Mouse (Mus musculus) heart, postnatal 25 days (tissue): ENCODE data around the gene Card19. TPM values are rescaled to one million over a fixed set of nuclear protein-coding genes. Genes with fewer than 3 reads are reported as not detected.
A peak's percentile ranks its signal among the peaks of the same experiment; 100 is the strongest.

ENCODE experiments used
- DNase-seq: peaks from one replicate; pipeline ENCODE4 v3.0.0; 2022; ENCODE audit warnings: low spot score
- intact Hi-C: fragments of 180-260 bp; cut with DNase I; formaldehyde crosslinking; loops from one replicate; pipeline ENCODE4 v1.15.1; 2025
- total RNA-seq, 2 experiments: library from RNA; stranded (reverse); gene quantifications; 2 replicates each; pipeline ENCODE4 v1.2.3; 2021

Card19 gene
- total RNA-seq, 2 experiments from 2014 or later, result 152 to 154 TPM

GRCm38 (mm10) chr13:49180691-49181090 lies 35.1 kb downstream of the Card19 start:
- DNase-seq, result no peak

GRCm38 (mm10) chr13:49180274-49180673 lies 35.6 kb downstream of the Card19 start:
- DNase-seq, result no peak
- intact Hi-C loops, result no loop called here

More at GRCm38 (mm10) chr13:49180691-49181090, 35.1 kb downstream of the Card19 start:
- intact Hi-C loops, result no loop called here

DNA sequence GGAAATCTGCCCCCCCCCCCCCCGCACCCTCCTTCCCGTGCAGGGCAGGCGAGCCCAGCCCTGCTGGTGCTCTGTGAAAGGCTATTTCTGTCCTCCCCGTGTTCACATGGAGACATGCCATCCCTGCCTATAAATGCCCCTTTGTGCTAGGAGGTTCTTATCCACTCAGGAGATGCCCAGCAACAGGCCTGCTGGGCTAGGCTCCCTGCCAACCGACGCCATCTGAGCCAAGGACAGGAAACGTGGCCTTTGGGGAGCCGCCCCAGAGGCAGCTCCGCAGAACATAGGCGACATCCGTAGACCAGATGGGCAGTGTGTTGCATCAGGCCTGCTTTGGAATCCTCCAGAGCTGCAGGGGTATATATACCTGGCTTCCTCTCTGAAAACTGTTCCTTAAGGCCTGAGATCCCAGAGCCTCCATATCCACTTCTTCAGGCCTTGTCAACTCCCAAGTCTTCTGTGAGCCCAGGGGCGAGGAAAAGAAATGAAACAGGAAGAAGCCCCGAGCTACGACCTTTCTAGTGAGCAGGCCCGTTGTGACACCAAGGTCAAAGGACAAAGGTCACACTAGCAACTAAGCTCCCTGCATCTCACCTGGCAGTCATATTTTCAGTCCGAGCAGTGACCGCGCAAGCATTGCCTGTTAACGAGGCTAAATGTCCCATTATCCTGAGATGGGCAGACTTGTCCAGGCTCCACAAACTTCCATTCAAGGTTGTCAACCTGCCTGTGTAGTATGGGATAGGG lies 36.8 kb downstream of the Card19 start:
- peak; percentile 61 for DNase-seq
- intact Hi-C loops, result no loop called here

DNA sequence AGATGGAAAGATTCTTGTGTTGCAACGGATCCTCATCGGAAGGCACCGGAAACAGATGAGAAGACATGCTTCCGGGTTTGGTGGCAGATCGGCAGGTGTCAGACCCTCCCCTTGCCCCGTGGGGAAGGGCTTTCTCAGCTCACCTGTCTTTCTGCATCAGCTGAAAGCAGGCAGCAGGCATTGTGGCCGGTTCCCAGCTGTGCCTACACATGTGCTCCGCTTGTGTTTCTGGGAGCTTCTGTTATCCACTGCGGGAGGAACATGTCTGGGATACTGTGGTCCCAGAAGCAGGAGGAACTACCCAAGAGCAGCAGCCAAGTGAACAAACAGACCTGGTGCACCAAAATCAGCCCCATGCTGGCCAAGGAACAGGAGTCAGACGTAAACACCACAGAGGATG lies 40.3 kb downstream of the Card19 start:
- no peak for DNase-seq
- intact Hi-C loops, result no loop called here

GRCm38 (mm10) chr13:49172971-49173596 lies 42.8 kb downstream of the Card19 start:
- DNase-seq, result peak; percentile 70
- intact Hi-C loops, result loop anchor here (2.0 to 5.0 kb wide), 4 partner anchors 32 to 516 kb away; no protein-coding TSS in a partner anchor

GRCm38 (mm10) chr13:49172335-49172734 lies 43.5 kb downstream of the Card19 start:
- intact Hi-C loops, result loop anchor here (2.0 to 5.0 kb wide), 4 partner anchors 32 to 515 kb away; no protein-coding TSS in a partner anchor
- no peak for DNase-seq

- DNase-seq, result no peak
- intact Hi-C loops, result loop anchor here (2.0 to 5.0 kb wide), 4 partner anchors 33 to 514 kb away; no protein-coding TSS in a partner anchor
Observed at GRCm38 (mm10) chr13:49171729-49172128, 44.1 kb downstream of the Card19 start.

- DNase-seq, result no peak
- intact Hi-C loops, result loop anchor here (5.0 kb wide), 2 partner anchors 358 to 513 kb away; no protein-coding TSS in a partner anchor
Observed at GRCm38 (mm10) chr13:49170623-49171022, 45.2 kb downstream of the Card19 start.

DNA sequence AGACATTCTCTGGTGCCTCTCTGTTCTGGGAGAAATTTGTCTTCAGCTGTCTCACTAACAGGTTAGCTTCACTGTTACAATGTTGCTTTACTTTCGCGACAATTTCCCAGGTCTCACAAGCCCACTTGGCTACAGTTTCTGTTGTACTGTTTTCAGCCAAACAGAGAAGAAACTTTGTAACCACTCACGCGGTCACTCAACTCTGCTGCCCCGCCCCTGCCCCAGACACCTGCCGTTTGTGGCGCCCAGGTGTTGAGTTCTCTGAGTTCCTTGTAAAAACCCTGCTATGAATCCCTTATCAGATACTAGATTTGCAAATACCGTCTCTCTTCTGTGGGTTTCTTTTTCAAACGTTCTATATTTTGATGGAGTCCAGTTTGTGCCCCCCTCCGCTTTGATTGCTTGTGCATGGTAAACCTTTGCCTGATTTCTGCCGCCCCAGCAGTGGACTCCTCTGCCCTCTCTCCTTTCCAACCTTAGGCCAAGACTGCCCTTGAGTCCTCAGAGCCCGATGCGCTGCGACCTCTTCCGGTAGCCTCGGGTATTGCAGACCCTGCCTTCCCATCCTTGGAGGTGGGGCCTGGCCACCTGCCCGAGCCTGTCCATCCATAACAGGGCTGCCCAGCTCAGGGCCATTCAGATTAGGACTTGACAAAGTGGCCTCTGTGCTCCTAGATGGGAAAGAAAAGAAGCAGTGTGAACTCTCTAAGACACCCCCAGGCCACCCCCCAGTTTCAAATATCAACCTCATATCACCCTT lies 46.2 kb downstream of the Card19 start:
- intact Hi-C loops, result loop anchor here (5.0 kb wide), 2 partner anchors 357 to 512 kb away; no protein-coding TSS in a partner anchor
- DNase-seq, result peak; percentile 63

DNA sequence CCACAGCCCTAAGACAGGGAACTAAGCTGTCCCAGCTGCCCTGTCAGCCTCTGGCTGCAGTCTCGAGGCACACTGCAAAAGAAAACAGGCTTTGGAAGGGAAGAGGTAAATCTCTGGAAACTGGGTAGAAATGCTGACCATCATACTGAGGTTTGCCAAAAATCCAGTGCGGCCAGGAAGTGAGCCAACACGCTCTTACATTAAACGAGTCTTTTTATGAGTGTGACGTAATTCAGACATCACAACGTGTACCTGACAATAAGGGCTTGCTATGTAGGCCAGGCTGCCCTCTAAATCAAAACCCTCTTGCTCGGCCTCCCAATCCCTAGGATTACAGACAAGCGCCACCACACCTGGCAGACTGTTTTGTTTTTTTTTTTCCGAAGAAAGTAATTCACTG lies 48.8 kb downstream of the Card19 start:
- intact Hi-C loops, result no loop called here

DNA sequence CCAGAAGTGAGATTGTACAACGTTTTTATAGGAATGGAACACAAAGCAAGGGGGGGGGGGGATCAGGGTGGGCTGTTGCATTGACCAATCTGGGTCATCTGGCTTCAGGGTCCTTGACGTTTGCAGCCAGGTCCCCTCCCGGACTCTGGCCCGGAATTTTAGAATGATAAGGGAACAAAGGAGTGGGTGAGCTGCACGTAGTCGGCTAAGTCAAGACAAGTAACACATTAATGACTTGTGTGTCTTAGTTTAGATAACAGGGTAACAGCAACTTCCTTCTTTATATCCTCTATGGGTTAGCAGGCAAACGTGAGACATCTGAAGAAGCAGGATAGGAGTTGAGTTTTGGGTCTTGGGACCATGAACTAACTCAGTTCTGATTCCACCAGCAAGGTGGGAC lies 52.2 kb downstream of the Card19 start:
- no peak for DNase-seq
- intact Hi-C loops, result no loop called here

More for the DNA sequence above, 48.8 kb downstream of the Card19 start:
- no peak for DNase-seq

DNA sequence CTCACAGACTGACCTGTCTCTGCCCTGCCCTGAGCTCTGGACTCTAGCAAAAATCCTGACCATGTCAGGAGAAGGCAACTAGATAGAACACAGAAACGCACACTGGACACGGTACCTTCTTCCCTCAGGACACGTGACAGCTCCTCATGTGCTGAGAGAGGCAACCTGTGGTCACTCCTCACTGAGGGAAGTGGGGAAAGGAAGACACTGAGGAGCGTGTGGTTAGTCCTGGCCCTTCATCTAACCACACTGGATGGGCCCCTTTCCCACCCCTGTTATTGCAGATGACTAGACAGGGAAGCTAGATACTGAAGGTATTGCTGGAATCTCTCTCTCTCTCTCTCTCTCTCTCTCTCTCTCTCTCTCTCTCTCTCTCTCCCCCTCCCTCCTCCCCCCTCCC lies 53.1 kb downstream of the Card19 start:
- no peak for DNase-seq
- intact Hi-C loops, result no loop called here

DNA sequence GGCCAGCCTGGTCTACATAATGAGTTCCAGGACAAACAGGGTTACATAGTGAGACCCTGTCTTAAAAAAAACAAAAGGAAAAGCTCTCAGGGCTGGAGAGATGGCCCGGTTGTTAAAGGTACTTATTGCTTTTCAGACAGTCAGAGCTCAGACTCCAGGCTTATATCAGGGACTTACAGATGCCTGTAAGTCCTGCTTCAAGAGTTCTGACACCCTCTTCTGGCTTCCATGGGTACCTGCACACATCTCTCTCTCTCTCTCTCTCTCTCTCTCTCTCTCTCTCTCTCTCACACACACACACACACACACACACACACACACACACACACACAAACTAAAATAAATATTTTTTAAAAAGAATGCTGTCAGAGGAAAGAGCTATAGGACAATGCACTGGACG lies 54.6 kb downstream of the Card19 start:
- no peak for DNase-seq
- intact Hi-C loops, result no loop called here

- intact Hi-C loops, result no loop called here
- no peak for DNase-seq
Observed at GRCm38 (mm10) chr13:49158040-49158713, 57.7 kb downstream of the Card19 start.

- intact Hi-C loops, result no loop called here
Observed at GRCm38 (mm10) chr13:49156645-49157044, 59.2 kb downstream of the Card19 start.

DNA sequence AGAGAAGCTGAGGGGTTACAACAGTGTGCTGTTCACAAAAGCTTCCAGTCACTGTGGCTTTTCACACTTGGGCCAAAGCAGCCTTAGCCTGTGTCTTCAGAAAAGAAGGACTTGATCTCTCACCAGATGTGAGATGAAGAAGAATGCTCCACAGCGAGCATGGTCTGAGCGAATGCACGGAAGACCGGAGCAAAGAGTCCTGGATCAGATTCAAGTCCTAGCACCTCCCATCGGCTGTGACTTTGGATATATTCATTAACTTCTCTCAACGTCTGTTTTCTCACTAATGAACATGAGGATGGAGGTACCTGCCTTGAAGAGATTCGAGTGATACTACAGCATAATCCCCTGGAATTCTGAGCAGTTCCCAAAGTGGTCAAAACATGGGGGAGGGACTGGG lies 61.2 kb downstream of the Card19 start:
- no peak for DNase-seq
- intact Hi-C loops, result loop anchor here (5.0 kb wide), 1 partner anchor 92 kb away; no protein-coding TSS in a partner anchor

More at GRCm38 (mm10) chr13:49156645-49157044, 59.2 kb downstream of the Card19 start:
- DNase-seq, result no peak

DNA sequence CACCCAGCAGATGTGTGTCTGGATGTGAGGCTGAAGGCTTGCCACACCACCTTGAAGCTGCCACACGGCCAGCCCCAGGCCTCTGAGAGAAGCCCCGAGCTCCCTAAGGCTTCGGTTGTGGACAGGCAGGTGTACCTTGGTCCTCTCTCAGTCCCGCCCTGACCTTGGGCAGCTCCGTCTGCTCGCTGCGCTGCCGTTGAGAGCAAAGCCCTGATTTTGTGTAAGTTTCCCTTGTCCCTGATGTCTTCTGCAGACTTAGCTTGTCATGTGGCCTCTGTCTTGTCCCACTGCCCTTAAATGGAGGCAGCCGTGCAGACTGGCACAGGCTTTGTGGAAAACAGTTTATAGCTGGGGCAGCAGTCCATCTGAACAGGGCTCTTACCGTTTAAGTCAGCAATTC lies 61.8 kb downstream of the Card19 start:
- no peak for DNase-seq
- intact Hi-C loops, result loop anchor here (5.0 kb wide), 1 partner anchor 92 kb away; no protein-coding TSS in a partner anchor
